Mouse (Mus musculus): ENCODE measurements at regions not wholly inside any gene's neighbourhood (a gene's known extent, or its start where the extent isn't known, plus 50 kb on each side); places are given as distances from the start of the nearest gene placed in this dataset.
"Not testable (repeated sequence)": the region's sequence is repeated elsewhere in the genome, so short reads cannot be mapped to it uniquely, and the experiment has no call there.

DNA sequence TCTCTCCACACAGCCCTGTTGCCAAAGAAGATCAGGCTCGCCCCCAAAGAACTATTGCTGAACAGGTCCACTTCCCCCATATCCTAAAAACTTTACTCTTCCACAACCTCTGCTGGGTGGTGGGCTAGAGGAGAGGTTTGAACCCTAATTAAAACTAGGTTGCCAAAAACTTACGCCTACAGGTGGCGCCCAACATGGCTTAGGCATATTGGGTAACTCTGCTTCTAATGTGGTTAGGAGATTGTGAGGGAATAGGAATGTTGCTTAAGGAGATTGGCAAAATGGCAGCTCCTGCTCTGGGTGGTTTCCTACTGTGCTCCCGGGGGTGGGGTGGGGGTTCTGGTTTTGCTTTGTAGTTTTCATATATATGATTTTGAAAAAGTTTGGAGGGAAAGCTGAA lies 95.0 kb upstream of the Lemd2 start:
- Histone ChIP-seq H3K9me3 (ENCODE audit: control insufficient read depth, low read length) (no peaks in the 10 kb centered on the region), H3K36me3 (ENCODE audit: control insufficient read depth, insufficient read depth, low read length) (no peaks in the 10 kb centered on the region), H3K27me3 (ENCODE audit: control insufficient read depth, insufficient read depth, low read length) (no peaks in the 10 kb centered on the region), H3K4me1 (replicated peaks; ENCODE audit: control insufficient read depth, insufficient read depth, low read length) (no peaks in the 10 kb centered on the region), H3K4me2 (ENCODE audit: low read depth, low read length, severe bottlenecking) (no peak overlapping the region), H3K9ac (ENCODE audit: low read length) (no peak overlapping the region), H3K27ac (ENCODE audit: low read depth, low read length) (no peak overlapping the region), H3K4me3 (ENCODE audit: low read depth, low read length) (no peak overlapping the region)
- WGBS, result 74% methylated on average over 4 of the region's 4 CpGs
- DNase-seq (ENCODE audit: low spot score), result no peak
- ATAC-seq (replicated peaks; ENCODE audit: low FRiP score), result no peak

DNA sequence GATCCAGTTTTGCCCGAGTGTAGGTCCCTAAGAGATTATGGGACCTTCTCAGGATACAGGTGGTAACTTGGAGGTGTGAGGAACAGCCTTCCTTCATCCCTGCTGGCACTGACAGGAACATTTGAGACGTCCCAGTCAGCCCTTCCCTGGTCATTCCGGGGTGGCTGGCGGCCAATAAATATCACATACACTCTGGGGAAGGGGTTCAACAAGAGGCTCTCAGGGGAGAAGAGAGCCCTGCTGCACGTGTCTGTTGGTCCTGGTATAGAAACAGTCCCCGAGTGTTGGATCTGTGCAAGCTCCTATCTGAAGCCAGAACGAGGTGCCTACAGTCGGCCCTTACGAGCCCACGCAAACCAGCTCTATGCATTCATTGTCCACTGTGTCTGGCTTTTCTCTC lies 94.1 kb upstream of the Lemd2 start:
- Histone ChIP-seq H3K36me3 (ENCODE audit: control insufficient read depth, insufficient read depth, low read length) (no peaks in the 10 kb centered on the region), H3K9ac (ENCODE audit: low read length) (no peak overlapping the region)

GRCm38 (mm10) chr17:27296156-27296555 lies 91.9 kb upstream of the Lemd2 start:
- Histone ChIP-seq H3K4me3 (ENCODE audit: low read depth, low read length) (no peak overlapping the region), H3K9me3 (ENCODE audit: control insufficient read depth, low read length) (no peaks in the 10 kb centered on the region), H3K4me1 (replicated peaks; ENCODE audit: control insufficient read depth, insufficient read depth, low read length) (no peaks in the 10 kb centered on the region), H3K4me2 (ENCODE audit: low read depth, low read length, severe bottlenecking) (no peak overlapping the region), H3K36me3 (ENCODE audit: control insufficient read depth, insufficient read depth, low read length) (no peaks in the 10 kb centered on the region), H3K27ac (ENCODE audit: low read depth, low read length) (no peak overlapping the region), H3K9ac (ENCODE audit: low read length) (no peak overlapping the region), H3K27me3 (ENCODE audit: control insufficient read depth, insufficient read depth, low read length) (no peaks in the 10 kb centered on the region)
- WGBS, result 91% methylated on average over 5 of the region's 5 CpGs
- DNase-seq (ENCODE audit: low spot score), result no peak
- no peak for ATAC-seq (replicated peaks; ENCODE audit: low FRiP score)

More for the DNA sequence above, 94.1 kb upstream of the Lemd2 start:
- Histone ChIP-seq H3K4me2 (ENCODE audit: low read depth, low read length, severe bottlenecking) (no peak overlapping the region), H3K4me3 (ENCODE audit: low read depth, low read length) (no peak overlapping the region), H3K4me1 (replicated peaks; ENCODE audit: control insufficient read depth, insufficient read depth, low read length) (no peaks in the 10 kb centered on the region), H3K9me3 (ENCODE audit: control insufficient read depth, low read length) (no peaks in the 10 kb centered on the region), H3K27ac (ENCODE audit: low read depth, low read length) (no peak overlapping the region), H3K27me3 (ENCODE audit: control insufficient read depth, insufficient read depth, low read length) (no peaks in the 10 kb centered on the region)
- 89% methylated on average over 10 of the region's 10 CpGs for WGBS
- DNase-seq (ENCODE audit: low spot score) (no peak), ATAC-seq (replicated peaks; ENCODE audit: low FRiP score) (no peak)

DNA sequence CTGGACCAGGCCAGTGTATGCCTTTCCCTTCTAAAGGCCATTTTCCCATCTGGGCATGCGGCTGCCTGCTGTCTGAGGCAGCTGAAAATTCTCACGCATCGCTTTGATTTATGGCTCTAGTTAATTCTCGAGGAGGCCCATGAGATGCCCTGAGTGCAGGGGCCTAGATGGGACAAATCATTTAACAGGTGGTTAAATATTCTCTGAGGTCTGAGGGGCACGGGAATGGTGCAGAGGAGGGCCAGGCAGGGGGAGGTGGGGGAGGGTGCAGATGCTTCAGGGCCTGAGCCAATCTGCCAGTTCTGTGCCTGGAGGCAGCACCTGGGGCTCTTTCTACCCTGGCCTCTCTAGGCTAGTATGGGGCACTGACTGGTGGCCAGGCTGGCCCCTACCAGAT lies 89.9 kb upstream of the Lemd2 start:
- DNase-seq (ENCODE audit: low spot score) (no peak), ATAC-seq (replicated peaks; ENCODE audit: low FRiP score) (no peak)
- H3K4me2 ChIP-seq (ENCODE audit: low read depth, low read length, severe bottlenecking), result no peak overlapping the region
- H3K4me3 ChIP-seq (ENCODE audit: low read depth, low read length), result no peak overlapping the region
- H3K9ac ChIP-seq (ENCODE audit: low read length), result no peak overlapping the region
- H3K27ac ChIP-seq (ENCODE audit: low read depth, low read length), result no peak overlapping the region
- peaks cover 3% of the 10 kb centered on the region; the same call in 1 of the 2 replicates for H3K9me3 ChIP-seq (ENCODE audit: control insufficient read depth, low read length)
- no peaks in the 10 kb centered on the region for H3K27me3 ChIP-seq (ENCODE audit: control insufficient read depth, insufficient read depth, low read length)
- no peaks in the 10 kb centered on the region for H3K4me1 ChIP-seq (replicated peaks; ENCODE audit: control insufficient read depth, insufficient read depth, low read length)
- 89% methylated on average over 5 of the region's 5 CpGs for WGBS
- no peaks in the 10 kb centered on the region for H3K36me3 ChIP-seq (ENCODE audit: control insufficient read depth, insufficient read depth, low read length)

DNA sequence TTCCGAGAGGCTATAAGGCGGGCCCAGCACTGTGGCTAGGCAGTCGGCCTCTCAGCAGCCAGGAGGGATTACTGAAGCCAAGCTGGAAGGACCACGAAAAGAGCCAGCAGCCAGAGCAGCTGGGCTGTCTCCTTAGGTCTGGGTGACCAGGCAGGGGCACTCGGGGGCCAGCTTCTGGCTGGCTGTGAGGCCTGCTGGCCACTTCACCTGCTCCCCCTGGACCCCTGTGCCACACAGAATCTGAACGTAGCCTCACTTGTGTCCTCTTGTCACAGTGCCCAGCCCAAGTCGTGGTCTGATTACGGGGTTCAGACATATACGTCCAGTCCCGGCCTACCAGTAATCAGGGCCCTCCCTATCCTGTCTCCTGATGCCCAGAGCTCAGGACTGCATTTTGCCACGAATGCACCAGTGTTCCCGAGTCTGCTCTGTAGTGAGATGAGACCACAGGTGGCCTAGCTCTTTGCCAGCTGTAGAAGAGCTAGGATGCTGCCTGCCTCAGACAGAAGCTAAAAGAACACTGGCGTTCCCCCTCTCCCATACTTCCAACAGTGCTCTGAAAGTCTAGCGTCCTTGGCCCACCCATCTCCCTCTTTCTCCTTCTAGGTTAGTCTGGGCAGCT lies 89.4 kb upstream of the Lemd2 start:
- Histone ChIP-seq H3K9ac (ENCODE audit: low read length) (no peak overlapping the region), H3K4me1 (replicated peaks; ENCODE audit: control insufficient read depth, insufficient read depth, low read length) (no peaks in the 10 kb centered on the region), H3K27me3 (ENCODE audit: control insufficient read depth, insufficient read depth, low read length) (no peaks in the 10 kb centered on the region), H3K27ac (ENCODE audit: low read depth, low read length) (no peak overlapping the region), H3K4me3 (ENCODE audit: low read depth, low read length) (no peak overlapping the region), H3K9me3 (ENCODE audit: control insufficient read depth, low read length) (peaks cover 3% of the 10 kb centered on the region; the same call in 1 of the 2 replicates), H3K4me2 (ENCODE audit: low read depth, low read length, severe bottlenecking) (no peak overlapping the region), H3K36me3 (ENCODE audit: control insufficient read depth, insufficient read depth, low read length) (no peaks in the 10 kb centered on the region)
- ATAC-seq (replicated peaks; ENCODE audit: low FRiP score) (no peak), DNase-seq (ENCODE audit: low spot score) (no peak)
- WGBS, result 78% methylated on average over 14 of the region's 14 CpGs

DNA sequence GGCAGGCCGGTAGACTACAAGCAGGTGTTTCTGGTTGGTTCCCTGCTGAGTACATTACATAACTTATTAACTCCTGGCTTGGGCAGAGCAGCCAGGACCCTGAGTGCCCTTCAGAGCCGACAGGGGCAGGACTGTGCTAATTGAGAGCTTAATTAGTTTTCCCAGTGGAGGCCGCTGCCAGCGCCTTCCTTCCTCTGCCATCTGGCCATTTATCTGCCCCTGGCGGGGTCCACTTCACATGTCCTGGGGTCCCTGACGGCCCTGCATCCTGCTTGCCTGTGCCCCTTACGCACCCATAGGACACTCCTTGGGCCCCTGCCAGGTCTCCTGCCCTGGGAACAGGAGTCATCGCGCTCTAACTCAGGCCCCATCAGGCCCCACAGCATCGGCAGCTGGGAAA lies 87.4 kb upstream of the Lemd2 start:
- no peak overlapping the region for H3K9ac ChIP-seq (ENCODE audit: low read length)
- H3K36me3 ChIP-seq (ENCODE audit: control insufficient read depth, insufficient read depth, low read length), result no peaks in the 10 kb centered on the region
- no peak for ATAC-seq (replicated peaks; ENCODE audit: low FRiP score)
- 82% methylated on average over 10 of the region's 10 CpGs for WGBS
- peaks cover 3% of the 10 kb centered on the region; the same call in 1 of the 2 replicates for H3K9me3 ChIP-seq (ENCODE audit: control insufficient read depth, low read length)
- peak; percentile 58 for DNase-seq (ENCODE audit: low spot score)
- no peak overlapping the region for H3K4me3 ChIP-seq (ENCODE audit: low read depth, low read length)
- H3K27ac ChIP-seq (ENCODE audit: low read depth, low read length), result no peak overlapping the region
- no peaks in the 10 kb centered on the region for H3K27me3 ChIP-seq (ENCODE audit: control insufficient read depth, insufficient read depth, low read length)
- no peaks in the 10 kb centered on the region for H3K4me1 ChIP-seq (replicated peaks; ENCODE audit: control insufficient read depth, insufficient read depth, low read length)
- no peak overlapping the region for H3K4me2 ChIP-seq (ENCODE audit: low read depth, low read length, severe bottlenecking)

DNA sequence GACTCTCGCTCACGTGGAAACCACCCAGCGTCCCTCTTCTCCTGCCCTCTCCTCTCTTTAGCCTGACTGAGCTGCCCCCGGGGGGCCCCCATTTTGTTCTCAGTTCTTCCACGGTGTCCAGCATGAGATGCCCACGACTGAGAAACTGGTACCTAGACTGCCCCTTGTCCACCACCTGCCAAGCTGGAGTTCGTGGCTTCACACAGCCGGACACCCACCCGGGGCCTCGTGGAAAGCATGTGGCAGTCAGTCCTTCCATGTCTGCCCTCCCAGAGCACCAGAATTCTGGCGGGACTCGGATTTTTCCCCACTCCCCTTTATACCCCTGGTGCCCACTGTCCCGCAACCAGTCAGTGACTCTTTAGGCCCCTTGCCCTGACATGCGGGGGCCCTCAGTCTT lies 86.9 kb upstream of the Lemd2 start:
- Histone ChIP-seq H3K4me1 (replicated peaks; ENCODE audit: control insufficient read depth, insufficient read depth, low read length) (no peaks in the 10 kb centered on the region), H3K27ac (ENCODE audit: low read depth, low read length) (no peak overlapping the region), H3K4me2 (ENCODE audit: low read depth, low read length, severe bottlenecking) (no peak overlapping the region), H3K36me3 (ENCODE audit: control insufficient read depth, insufficient read depth, low read length) (no peaks in the 10 kb centered on the region), H3K9me3 (ENCODE audit: control insufficient read depth, low read length) (peaks cover 3% of the 10 kb centered on the region; the same call in 1 of the 2 replicates), H3K27me3 (ENCODE audit: control insufficient read depth, insufficient read depth, low read length) (no peaks in the 10 kb centered on the region), H3K9ac (ENCODE audit: low read length) (no peak overlapping the region), H3K4me3 (ENCODE audit: low read depth, low read length) (no peak overlapping the region)
- no peak for ATAC-seq (replicated peaks; ENCODE audit: low FRiP score)
- DNase-seq (ENCODE audit: low spot score), result peak; percentile 48
- WGBS, result 90% methylated on average over 14 of the region's 14 CpGs

GRCm38 (mm10) chr17:27290311-27290710 lies 86.0 kb upstream of the Lemd2 start:
- Histone ChIP-seq H3K4me2 (ENCODE audit: low read depth, low read length, severe bottlenecking) (no peak overlapping the region), H3K4me1 (replicated peaks; ENCODE audit: control insufficient read depth, insufficient read depth, low read length) (no peaks in the 10 kb centered on the region), H3K27ac (ENCODE audit: low read depth, low read length) (no peak overlapping the region), H3K27me3 (ENCODE audit: control insufficient read depth, insufficient read depth, low read length) (no peaks in the 10 kb centered on the region), H3K9ac (ENCODE audit: low read length) (no peak overlapping the region), H3K36me3 (ENCODE audit: control insufficient read depth, insufficient read depth, low read length) (no peaks in the 10 kb centered on the region), H3K4me3 (ENCODE audit: low read depth, low read length) (no peak overlapping the region), H3K9me3 (ENCODE audit: control insufficient read depth, low read length) (peaks cover 3% of the 10 kb centered on the region; the same call in 1 of the 2 replicates)
- DNase-seq (ENCODE audit: low spot score) (peak; percentile 41), ATAC-seq (replicated peaks; ENCODE audit: low FRiP score) (no peak)
- whole genome bisulfite sequencing, result 98% methylated on average over 16 of the region's 16 CpGs

- not testable (repeated sequence) for H3K36me3 ChIP-seq (ENCODE audit: control insufficient read depth, insufficient read depth, low read length); ATAC-seq (replicated peaks; ENCODE audit: low FRiP score); H3K9me3 ChIP-seq (ENCODE audit: control insufficient read depth, low read length); H3K27ac ChIP-seq (ENCODE audit: low read depth, low read length); H3K4me1 ChIP-seq (replicated peaks; ENCODE audit: control insufficient read depth, insufficient read depth, low read length); H3K4me3 ChIP-seq (ENCODE audit: low read depth, low read length); H3K4me2 ChIP-seq (ENCODE audit: low read depth, low read length, severe bottlenecking); DNase-seq (ENCODE audit: low spot score); H3K27me3 ChIP-seq (ENCODE audit: control insufficient read depth, insufficient read depth, low read length); H3K9ac ChIP-seq (ENCODE audit: low read length)
- WGBS, result 92% methylated on average over 13 of the region's 15 CpGs
Observed at GRCm38 (mm10) chr17:27289804-27290203, 85.5 kb upstream of the Lemd2 start.

Measured in forebrain, embryonic 11.5 days (tissue).